Mouse (Mus musculus): Measurements from ENCODE around the gene 1810010D01Rik. TPM values are rescaled to one million over a fixed set of nuclear protein-coding genes. Genes with fewer than 3 reads are reported as not detected.

Gene 1810010D01Rik
- polyA plus RNA-seq, 1 experiment from 2014 or later: 0.94 TPM

DNA sequence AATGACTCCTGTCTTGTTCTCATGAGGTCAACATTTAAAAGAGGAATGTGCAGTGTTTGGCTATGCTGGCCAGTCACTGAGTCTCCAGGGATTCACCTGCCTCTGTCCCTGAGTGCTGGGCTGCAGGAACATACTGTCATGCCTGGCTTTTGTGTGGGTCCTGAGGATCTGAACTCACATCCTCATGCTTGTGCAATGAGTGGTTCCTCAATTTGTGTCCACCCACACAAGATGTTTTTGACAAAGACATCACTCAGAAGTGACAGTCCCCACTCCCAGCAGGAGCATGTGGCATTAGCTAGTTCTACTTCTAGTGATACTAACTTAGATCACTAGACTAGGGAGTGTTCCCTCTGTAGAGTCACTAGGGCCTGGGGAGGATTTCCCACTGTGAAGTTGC is 17.4 kb downstream of the 1810010D01Rik start:
- H3K9ac ChIP-seq: no peak overlapping the region
- H3K4me3 ChIP-seq (replicated peaks): no peak overlapping the region
- H3K36me3 ChIP-seq: no peaks in the 10 kb centered on the region
- H3K9me3 ChIP-seq: no peaks in the 10 kb centered on the region
- ATAC-seq (ENCODE audit: insufficient read depth, low FRiP score, low read depth): no peak
- H3K4me1 ChIP-seq: peaks cover 13% of the 10 kb centered on the region
- H3K27ac ChIP-seq: no peak overlapping the region
- H3K27me3 ChIP-seq (replicated peaks): no peaks in the 10 kb centered on the region
- no peak overlapping the region for H3K4me2 ChIP-seq

GRCm38 (mm10) chr7:145189342-145189741 is 18.6 kb downstream of the 1810010D01Rik start:
- Histone ChIP-seq H3K4me2 (no peak overlapping the region), H3K27ac (no peak overlapping the region), H3K9ac (no peak overlapping the region), H3K4me1 (peaks cover 2% of the 10 kb centered on the region; the same call in 1 of the 2 replicates), H3K27me3 (replicated peaks) (no peaks in the 10 kb centered on the region), H3K36me3 (no peaks in the 10 kb centered on the region), H3K9me3 (no peaks in the 10 kb centered on the region), H3K4me3 (replicated peaks) (no peak overlapping the region)
- no peak for ATAC-seq (ENCODE audit: insufficient read depth, low FRiP score, low read depth)
- WGBS: 45% methylated on average over 8 of the region's 8 CpGs

DNA sequence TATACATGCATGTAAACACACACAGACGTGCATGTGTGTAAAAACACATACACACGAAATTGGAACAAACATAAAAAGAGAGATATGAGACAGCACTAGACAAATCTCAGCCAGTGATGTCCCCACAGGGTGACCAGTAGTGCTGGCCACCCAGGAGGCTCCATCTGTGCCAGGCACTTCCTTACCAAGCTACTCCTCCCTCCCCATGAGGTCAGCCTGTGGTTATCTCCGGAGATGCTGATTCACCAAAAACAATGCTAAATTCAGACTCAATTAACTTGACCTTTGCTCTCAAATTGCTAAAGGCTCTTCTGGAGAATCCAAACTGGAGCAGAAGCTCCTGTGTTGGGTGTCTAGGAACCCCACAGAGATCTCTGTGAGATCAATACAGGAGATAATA is 20.1 kb downstream of the 1810010D01Rik start:
- Histone ChIP-seq H3K4me3 (replicated peaks) (no peak overlapping the region), H3K4me1 (no peaks in the 10 kb centered on the region), H3K9me3 (no peaks in the 10 kb centered on the region), H3K36me3 (no peaks in the 10 kb centered on the region), H3K4me2 (no peak overlapping the region), H3K27ac (no peak overlapping the region), H3K9ac (no peak overlapping the region), H3K27me3 (replicated peaks) (no peaks in the 10 kb centered on the region)
- WGBS: 51% methylated on average over 3 of the region's 3 CpGs
- ATAC-seq (ENCODE audit: insufficient read depth, low FRiP score, low read depth): no peak

GRCm38 (mm10) chr7:145182388-145182787 is 25.5 kb downstream of the 1810010D01Rik start:
- Histone ChIP-seq H3K4me2 (no peak overlapping the region), H3K27ac (no peak overlapping the region), H3K36me3 (no peaks in the 10 kb centered on the region), H3K9ac (no peak overlapping the region), H3K4me3 (replicated peaks) (no peak overlapping the region), H3K9me3 (no peaks in the 10 kb centered on the region), H3K27me3 (replicated peaks) (no peaks in the 10 kb centered on the region), H3K4me1 (peaks cover 8% of the 10 kb centered on the region; the same call in 1 of the 2 replicates)
- WGBS: 50% methylated on average over 4 of the region's 4 CpGs
- no peak for ATAC-seq (ENCODE audit: insufficient read depth, low FRiP score, low read depth)

- Histone ChIP-seq H3K4me1 (peaks cover 8% of the 10 kb centered on the region; the same call in 1 of the 2 replicates), H3K27ac (no peak overlapping the region), H3K9me3 (no peaks in the 10 kb centered on the region), H3K36me3 (no peaks in the 10 kb centered on the region), H3K4me2 (no peak overlapping the region), H3K9ac (no peak overlapping the region), H3K4me3 (replicated peaks) (no peak overlapping the region), H3K27me3 (replicated peaks) (no peaks in the 10 kb centered on the region)
- no peak for ATAC-seq (ENCODE audit: insufficient read depth, low FRiP score, low read depth)
- WGBS: 51% methylated on average over 11 of the region's 11 CpGs
These were observed 26.4 kb downstream of the 1810010D01Rik start for GRCm38 (mm10) chr7:145181376-145182034.

DNA sequence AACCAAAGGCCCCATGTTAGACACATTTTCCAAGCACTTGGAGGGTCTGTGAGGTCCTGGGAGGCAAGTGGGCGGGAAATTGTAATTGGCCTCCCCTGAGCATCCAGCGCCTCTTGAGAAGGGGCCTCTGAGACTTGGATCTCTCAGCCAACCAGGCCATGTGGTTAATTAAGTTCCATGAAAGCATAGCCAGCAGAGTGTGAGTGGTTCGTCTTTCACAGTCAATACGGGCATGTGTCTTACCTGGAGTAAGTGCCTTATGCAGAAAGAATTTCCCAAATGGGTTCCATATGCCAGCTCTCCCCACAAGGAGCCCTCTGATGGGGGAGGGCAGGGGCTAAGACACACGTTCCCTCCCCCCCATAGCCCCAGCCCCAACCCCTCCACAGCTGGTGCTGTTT is 28.2 kb downstream of the 1810010D01Rik start:
- Histone ChIP-seq H3K36me3 (no peaks in the 10 kb centered on the region), H3K27me3 (replicated peaks) (no peaks in the 10 kb centered on the region), H3K4me1 (peaks cover 8% of the 10 kb centered on the region; the same call in 1 of the 2 replicates), H3K4me2 (no peak overlapping the region), H3K9ac (no peak overlapping the region), H3K27ac (0 out of 2 replicates have a peak overlapping the region, but pooled peaks have one; percentile 31), H3K4me3 (replicated peaks) (no peak overlapping the region), H3K9me3 (no peaks in the 10 kb centered on the region)
- 41% methylated on average over 5 of the region's 5 CpGs for WGBS
- peak; percentile 16; the same call in 1 of the 2 replicates for ATAC-seq (ENCODE audit: insufficient read depth, low FRiP score, low read depth)

GRCm38 (mm10) chr7:145176750-145177589 is 30.9 kb downstream of the 1810010D01Rik start:
- Histone ChIP-seq H3K4me3 (replicated peaks) (no peak overlapping the region), H3K4me2 (no peak overlapping the region), H3K27me3 (replicated peaks) (no peaks in the 10 kb centered on the region), H3K27ac (no peak overlapping the region), H3K9ac (no peak overlapping the region), H3K9me3 (no peaks in the 10 kb centered on the region), H3K4me1 (peaks cover 12% of the 10 kb centered on the region; the same call in 1 of the 2 replicates), H3K36me3 (no peaks in the 10 kb centered on the region)
- WGBS: 58% methylated on average over 15 of the region's 15 CpGs
- no peak for ATAC-seq (ENCODE audit: insufficient read depth, low FRiP score, low read depth)

DNA sequence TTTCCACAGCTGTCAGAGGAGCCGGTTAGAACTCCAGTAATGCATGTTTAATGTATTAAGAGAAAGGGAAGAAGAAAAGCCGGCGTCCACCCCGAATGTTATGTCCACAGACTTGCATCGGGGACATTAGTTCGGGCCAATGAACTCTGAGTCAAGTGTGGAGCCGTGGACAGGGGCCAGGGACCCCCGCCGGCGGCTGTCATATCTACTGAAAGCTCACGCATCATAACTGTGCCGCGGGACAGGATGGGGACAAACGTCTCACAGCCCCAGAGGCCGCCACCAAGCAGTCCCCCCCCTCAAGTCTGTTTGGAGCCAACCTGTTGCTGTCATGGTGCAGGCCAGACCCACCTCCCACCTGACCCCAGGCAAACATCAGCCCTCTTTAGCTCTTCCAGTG is 34.4 kb downstream of the 1810010D01Rik start:
- Histone ChIP-seq H3K9ac (no peak overlapping the region), H3K27ac (no peak overlapping the region), H3K36me3 (no peaks in the 10 kb centered on the region), H3K4me3 (replicated peaks) (no peak overlapping the region), H3K9me3 (no peaks in the 10 kb centered on the region), H3K27me3 (replicated peaks) (no peaks in the 10 kb centered on the region), H3K4me1 (peaks cover 4% of the 10 kb centered on the region; the same call in 1 of the 2 replicates), H3K4me2 (no peak overlapping the region)
- no peak for ATAC-seq (ENCODE audit: insufficient read depth, low FRiP score, low read depth)
- WGBS: 56% methylated on average over 15 of the region's 15 CpGs

- 19% methylated on average over 12 of the region's 12 CpGs for WGBS
- ATAC-seq (ENCODE audit: insufficient read depth, low FRiP score, low read depth): no peak
- Histone ChIP-seq H3K4me3 (replicated peaks) (no peak overlapping the region), H3K36me3 (no peaks in the 10 kb centered on the region), H3K27ac (no peak overlapping the region), H3K9me3 (no peaks in the 10 kb centered on the region), H3K4me1 (peaks cover 4% of the 10 kb centered on the region; the same call in 1 of the 2 replicates), H3K4me2 (0 out of 2 replicates have a peak overlapping the region, but pooled peaks have one; percentile 7), H3K9ac (no peak overlapping the region), H3K27me3 (replicated peaks) (no peaks in the 10 kb centered on the region)
These were observed 34.8 kb downstream of the 1810010D01Rik start for GRCm38 (mm10) chr7:145173116-145173515.

- no peak overlapping the region for H3K4me3 ChIP-seq (replicated peaks)
- no peak overlapping the region for H3K4me2 ChIP-seq
- H3K36me3 ChIP-seq: no peaks in the 10 kb centered on the region
- 69% methylated on average over 3 of the region's 3 CpGs for WGBS
- no peaks in the 10 kb centered on the region for H3K27me3 ChIP-seq (replicated peaks)
- no peak overlapping the region for H3K27ac ChIP-seq
- H3K9ac ChIP-seq: no peak overlapping the region
- no peaks in the 10 kb centered on the region for H3K9me3 ChIP-seq
- H3K4me1 ChIP-seq: peaks cover 4% of the 10 kb centered on the region; the same call in 1 of the 2 replicates
- no peak for ATAC-seq (ENCODE audit: insufficient read depth, low FRiP score, low read depth)
These were observed 38.2 kb downstream of the 1810010D01Rik start for GRCm38 (mm10) chr7:145169703-145170102.

- WGBS: 53% methylated on average over 13 of the region's 13 CpGs
- Histone ChIP-seq H3K4me3 (replicated peaks) (no peak overlapping the region), H3K9me3 (no peaks in the 10 kb centered on the region), H3K36me3 (no peaks in the 10 kb centered on the region), H3K27me3 (replicated peaks) (no peaks in the 10 kb centered on the region), H3K4me1 (peaks cover 10% of the 10 kb centered on the region; the same call in 1 of the 2 replicates), H3K9ac (no peak overlapping the region), H3K27ac (no peak overlapping the region), H3K4me2 (no peak overlapping the region)
- peak; percentile 79 for ATAC-seq (ENCODE audit: insufficient read depth, low FRiP score, low read depth)
These were observed 48.4 kb downstream of the 1810010D01Rik start for GRCm38 (mm10) chr7:145159283-145160240.
